Mouse (Mus musculus) CH12.LX (cell line): ENCODE measurements around the gene Cdk9. TPM values are rescaled to one million over a fixed set of nuclear protein-coding genes. Genes with fewer than 3 reads are reported as not detected.

ENCODE experiments used
- DNase-seq: peaks from one replicate; pipeline ENCODE4 v3.0.0-alpha.2; 2013; ENCODE audit errors: extremely low read depth
- H3K27ac ChIP-seq: 2 replicates; pipeline ENCODE4 v1.5.1; 2012; ENCODE audit warnings: low read depth, mild to moderate bottlenecking, control low read depth, moderate library complexity; ENCODE audit not compliant: insufficient read depth
- H3K27me3 ChIP-seq: replicated peaks from 2 replicates; pipeline ENCODE3; 2012; ENCODE audit warnings: inconsistent platforms
- H3K36me3 ChIP-seq, 2 experiments: replicated peaks in 1 of 2; 2 replicates each; pipeline versions ENCODE3 to v1.6.1; 2012; ENCODE audit warnings: inconsistent platforms in 1 of 2, low read length in 1 of 2, mild to moderate bottlenecking in 1 of 2, mixed read lengths in 1 of 2, moderate library complexity in 1 of 2; ENCODE audit not compliant: control insufficient read depth in 1 of 2, insufficient read depth in 1 of 2
- H3K4me1 ChIP-seq, 2 experiments: 2 replicates each; pipeline ENCODE4 v1.6.1; 2012; ENCODE audit warnings: inconsistent platforms in 1 of 2, moderate library complexity in 1 of 2; ENCODE audit not compliant: insufficient read depth in 2 of 2, control insufficient read depth in 1 of 2
- H3K4me2 ChIP-seq: 2 replicates; pipeline ENCODE4 v1.6.1; 2012; ENCODE audit warnings: low read depth, mild to moderate bottlenecking, control low read depth; ENCODE audit not compliant: poor library complexity, insufficient read depth, severe bottlenecking
- H3K4me3 ChIP-seq, 3 experiments: fragments of 150-350 bp in 1 of 3; sonication (generic) in 1 of 3; replicated peaks in 1 of 3; 2 replicates each; pipeline versions ENCODE3 to v1.5.1; 2011 to 2012; ENCODE audit warnings: low read depth in 2 of 3, low read length in 2 of 3, mild to moderate bottlenecking in 2 of 3, moderate library complexity in 2 of 3, control low read depth in 1 of 3, improper control_type of control experiment in 1 of 3, inconsistent platforms in 1 of 3, mixed read lengths in 1 of 3; ENCODE audit not compliant: poor library complexity in 1 of 3
- H3K79me2 ChIP-seq: replicated peaks from 2 replicates; pipeline ENCODE4 v1.6.1; 2012; ENCODE audit warnings: mild to moderate bottlenecking, moderate library complexity; ENCODE audit not compliant: control insufficient read depth, poor library complexity, insufficient read depth, severe bottlenecking; ENCODE audit errors: extremely low read depth
- H3K9ac ChIP-seq: 2 replicates; pipeline ENCODE4 v1.6.1; 2012; ENCODE audit warnings: low read depth, mild to moderate bottlenecking, control low read depth, moderate library complexity; ENCODE audit not compliant: insufficient read depth
- H3K9me3 ChIP-seq: replicated peaks from 2 replicates; pipeline ENCODE3; 2012; ENCODE audit warnings: low read length, inconsistent platforms, mixed read lengths
- BHLHE40 ChIP-seq: IDR thresholded peaks from 2 replicates; pipeline ENCODE4 v1.6.1; 2011; ENCODE audit warnings: mild to moderate bottlenecking, low read depth, low read length, improper control_type of control experiment
- CHD2 ChIP-seq: IDR thresholded peaks from 2 replicates; pipeline ENCODE4 v1.6.1; 2011; ENCODE audit warnings: low read length, improper control_type of control experiment
- CTCF ChIP-seq, 2 experiments: IDR thresholded peaks in 1 of 2; conservative IDR thresholded peaks in 1 of 2; 2 replicates each; pipeline ENCODE4 v1.5.1; 2011 to 2012; ENCODE audit warnings: low read depth in 2 of 2, low read length in 2 of 2, improper control_type of control experiment in 1 of 2, inconsistent platforms in 1 of 2, mild to moderate bottlenecking in 1 of 2, moderate library complexity in 1 of 2
- E2F4 ChIP-seq: IDR thresholded peaks from 2 replicates; pipeline ENCODE4 v1.6.1; 2011; ENCODE audit warnings: low read depth, low read length, improper control_type of control experiment; ENCODE audit not compliant: insufficient replicate concordance
- ELF1 ChIP-seq: IDR thresholded peaks from 2 replicates; pipeline ENCODE4 v1.6.1; 2014; ENCODE audit warnings: low read depth, mild to moderate bottlenecking, inconsistent platforms, low read length, improper control_type of control experiment
- EP300 ChIP-seq: IDR thresholded peaks from 2 replicates; pipeline ENCODE4 v1.6.1; 2011; ENCODE audit warnings: low read length, improper control_type of control experiment
- ETS1 ChIP-seq: conservative IDR thresholded peaks from 2 replicates; pipeline ENCODE4 v1.6.1; 2012; ENCODE audit warnings: low read depth, mild to moderate bottlenecking, inconsistent platforms, low read length, improper control_type of control experiment, moderate library complexity
- GABPA ChIP-seq: IDR thresholded peaks from 2 replicates; pipeline ENCODE4 v1.6.1; 2012; ENCODE audit warnings: low read depth, low read length, improper control_type of control experiment, inconsistent platforms; ENCODE audit not compliant: insufficient replicate concordance
- HCFC1 ChIP-seq: IDR thresholded peaks from 2 replicates; pipeline ENCODE4 v1.6.1; 2012; ENCODE audit warnings: low read depth, mild to moderate bottlenecking, inconsistent platforms, low read length, improper control_type of control experiment
- IRF4 ChIP-seq: IDR thresholded peaks from 2 replicates; pipeline ENCODE4 v1.6.1; 2014; ENCODE audit warnings: low read depth, mild to moderate bottlenecking, inconsistent platforms, low read length, improper control_type of control experiment
- JUN ChIP-seq: IDR thresholded peaks from 2 replicates; pipeline ENCODE4 v1.6.1; 2011; ENCODE audit warnings: low read depth, mild to moderate bottlenecking, low read length, improper control_type of control experiment, moderate library complexity; ENCODE audit not compliant: insufficient read depth
- JUND ChIP-seq: conservative IDR thresholded peaks from 2 replicates; pipeline ENCODE4 v1.6.1; 2011; ENCODE audit warnings: low read depth, low read length, improper control_type of control experiment
- KAT2A ChIP-seq: IDR thresholded peaks from 2 replicates; pipeline ENCODE4 v1.6.1; 2012; ENCODE audit warnings: low read length, improper control_type of control experiment, inconsistent platforms; ENCODE audit not compliant: insufficient replicate concordance
- MAFK ChIP-seq: IDR thresholded peaks from 2 replicates; pipeline ENCODE4 v1.6.1; 2011; ENCODE audit warnings: low read length, improper control_type of control experiment; ENCODE audit not compliant: insufficient replicate concordance
- MAZ ChIP-seq: IDR thresholded peaks from 2 replicates; pipeline ENCODE4 v1.6.1; 2012; ENCODE audit warnings: low read depth, mild to moderate bottlenecking, inconsistent platforms, low read length, improper control_type of control experiment, moderate library complexity
- MXI1 ChIP-seq: IDR thresholded peaks from 2 replicates; pipeline ENCODE4 v1.6.1; 2011; ENCODE audit warnings: mild to moderate bottlenecking, low read depth, low read length, improper control_type of control experiment
- MYC ChIP-seq: IDR thresholded peaks from 2 replicates; pipeline ENCODE4 v1.6.1; 2011; ENCODE audit warnings: low read depth, mild to moderate bottlenecking, improper control_type of control experiment, low read length
- NELFE ChIP-seq: IDR thresholded peaks from 2 replicates; pipeline ENCODE4 v1.6.1; 2011; ENCODE audit warnings: low read depth, low read length, improper control_type of control experiment
- NRF1 ChIP-seq: IDR thresholded peaks from 2 replicates; pipeline ENCODE4 v1.6.1; 2014; ENCODE audit warnings: low read depth, mild to moderate bottlenecking, inconsistent platforms, low read length, improper control_type of control experiment, moderate library complexity
- POLR2AphosphoS2 ChIP-seq: IDR thresholded peaks from 2 replicates; pipeline ENCODE4 v1.6.1; 2011; ENCODE audit warnings: low read depth, low read length, improper control_type of control experiment
- RCOR1 ChIP-seq: conservative IDR thresholded peaks from 2 replicates; pipeline ENCODE4 v1.6.1; 2012; ENCODE audit warnings: low read depth, mild to moderate bottlenecking, inconsistent platforms, low read length, improper control_type of control experiment
- SIN3A ChIP-seq: IDR thresholded peaks from 2 replicates; pipeline ENCODE4 v1.6.1; 2012; ENCODE audit warnings: low read length, improper control_type of control experiment, inconsistent platforms
- SMC3 ChIP-seq: IDR thresholded peaks from 2 replicates; pipeline ENCODE4 v1.6.1; 2011; ENCODE audit warnings: low read depth, low read length, improper control_type of control experiment
- TCF12 ChIP-seq: IDR thresholded peaks from 2 replicates; pipeline ENCODE4 v1.6.1; 2014; ENCODE audit warnings: low read depth, mild to moderate bottlenecking, inconsistent platforms, low read length, improper control_type of control experiment
- UBTF ChIP-seq: IDR thresholded peaks from 2 replicates; pipeline ENCODE4 v1.6.1; 2012; ENCODE audit warnings: low read depth, mild to moderate bottlenecking, inconsistent platforms, low read length, improper control_type of control experiment, moderate library complexity
- USF2 ChIP-seq: conservative IDR thresholded peaks from 2 replicates; pipeline ENCODE4 v1.6.1; 2011; ENCODE audit warnings: low read depth, low read length, improper control_type of control experiment
- ZKSCAN1 ChIP-seq: IDR thresholded peaks from 2 replicates; pipeline ENCODE4 v1.6.1; 2012; ENCODE audit warnings: low read depth, inconsistent platforms, low read length, improper control_type of control experiment, borderline replicate concordance
- ZMIZ1 ChIP-seq: IDR thresholded peaks from 2 replicates; pipeline ENCODE4 v1.6.1; 2012; ENCODE audit warnings: low read depth, mild to moderate bottlenecking, inconsistent platforms, low read length, improper control_type of control experiment
- dilution Hi-C: fragments of 300-500 bp; cut with MboI; formaldehyde crosslinking; loops from 2 replicates; pipeline ENCODE4 v1.14.3; 2020; ENCODE audit warnings: low sequenced_read_pairs; ENCODE audit not compliant: extremely low pct_unique_long_range_greater_than_20kb, extremely low pct_ligation_motif_present
- in situ Hi-C: fragments of 300-500 bp; cut with MboI; formaldehyde crosslinking; loops from 3 replicates; pipeline ENCODE4 v1.14.3; 2019; ENCODE audit warnings: low sequenced_read_pairs, low pct_ligation_motif_present, low pct_unique_long_range_greater_than_20kb, mixed read lengths
- polyA plus RNA-seq: library from polyadenylated mRNA; unstranded; fragments of >175 nt; gene quantifications from 2 replicates; pipeline ENCODE4 v1.2.1, GENCODE M21; 2012; ENCODE audit warnings: low read depth; ENCODE audit not compliant: insufficient read length
- total RNA-seq, 2 experiments: library from RNA; depleted of rRNA; stranded (reverse); fragments of 300-350 nt in 1 of 2; fragments of >200 nt in 1 of 2; gene quantifications; 2 replicates each; pipeline ENCODE4 v1.2.3; 2012 to 2014

Gene Cdk9
- total and polyA plus RNA-seq, 3 experiments = 41.7 to 136 (median 73.7) TPM

DNA sequence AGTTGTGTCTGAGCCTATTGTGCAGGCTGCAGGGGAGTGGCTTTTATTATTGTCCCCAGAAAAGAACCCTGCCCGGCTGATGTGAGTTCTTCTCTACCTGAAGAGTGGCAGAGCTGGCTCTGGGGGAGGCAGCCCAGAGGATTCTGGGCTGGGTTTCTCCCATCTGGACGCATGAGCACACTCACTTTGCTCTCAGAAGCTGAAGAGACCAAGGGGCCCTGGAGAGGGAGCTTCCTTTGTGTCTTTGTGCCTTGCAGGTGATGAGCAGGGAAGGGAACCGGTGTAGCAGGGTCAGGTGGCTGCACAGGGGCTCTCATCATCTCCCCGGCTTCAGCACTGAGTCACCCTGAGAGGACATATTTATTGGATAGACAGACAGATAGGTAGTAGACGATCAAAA lies 50.6 kb downstream of the Cdk9 start:
- Histone ChIP-seq H3K4me1 (peaks cover 20 to 43% of the 10 kb centered on the region in 2 experiments), H3K36me3 (no peaks in the 10 kb centered on the region), H3K27ac (no peak overlapping the region), H3K27me3 (no peaks in the 10 kb centered on the region), H3K4me2 (no peak overlapping the region), H3K9me3 (no peaks in the 10 kb centered on the region), H3K9ac (no peak overlapping the region), H3K79me2 (no peaks in the 10 kb centered on the region), H3K4me3 (no peak overlapping the region)
- in situ Hi-C loops (no loop called here), dilution Hi-C loops (no loop called here)
- no peak for DNase-seq
- TF ChIP-seq E2F4 = no peak
- TF ChIP-seq TCF12 = no peak
- TF ChIP-seq RCOR1 = no peak
- no peak for TF ChIP-seq MAZ
- TF ChIP-seq USF2 = no peak
- no peak for TF ChIP-seq BHLHE40
- TF ChIP-seq MXI1 = no peak
- no peak for TF ChIP-seq NRF1
- no peak for TF ChIP-seq MAFK
- no peak for TF ChIP-seq JUND
- no peak for TF ChIP-seq ELF1
- no peak for TF ChIP-seq KAT2A
- TF ChIP-seq POLR2AphosphoS2 = no peak
- TF ChIP-seq IRF4 = no peak
- TF ChIP-seq GABPA = no peak
- no peak for TF ChIP-seq SIN3A
- TF ChIP-seq ETS1 = no peak
- TF ChIP-seq ZKSCAN1 = no peak
- no peak for TF ChIP-seq SMC3
- TF ChIP-seq, all 38 proteins: peak for 0

DNA sequence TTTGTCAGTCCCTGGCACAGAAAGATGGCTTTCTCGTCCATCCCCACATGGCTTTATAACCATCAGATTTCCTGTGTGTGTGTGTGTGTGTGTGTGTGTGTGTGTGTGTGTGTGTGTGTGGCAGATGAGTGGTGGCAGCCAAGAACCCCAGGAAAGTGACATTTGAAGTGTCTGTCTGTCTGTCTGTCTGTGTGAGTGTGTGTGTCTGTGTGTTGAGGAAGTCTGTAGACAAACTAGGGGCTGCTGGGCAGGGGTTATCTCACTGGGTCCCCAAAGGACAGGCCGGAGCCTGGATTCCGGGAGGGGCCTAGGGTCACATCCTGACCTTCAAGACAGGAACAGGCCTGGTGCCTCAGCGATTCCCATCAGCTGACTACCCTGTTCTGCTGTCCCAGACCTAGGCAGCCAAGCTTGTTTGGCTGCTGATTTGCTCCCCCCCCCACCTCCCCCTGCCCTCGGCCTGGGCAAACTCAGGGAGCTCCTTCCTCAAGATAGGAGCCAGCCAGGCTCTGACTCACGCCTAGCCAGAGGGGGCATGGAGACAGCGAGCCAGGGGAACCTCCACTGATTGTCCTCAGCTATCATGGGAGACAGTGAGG lies 51.3 kb downstream of the Cdk9 start:
- TF ChIP-seq JUN (no peak), MAZ (no peak), HCFC1 (no peak), EP300 (no peak), NELFE (no peak), CTCF (conservative IDR thresholded peaks at IDR 0.05 in 1 of 2, IDR thresholded peaks at IDR 0.05 in 1 of 2; ENCODE audit: low read depth in 2 of 2, low read length in 2 of 2) (no peak), BHLHE40 (no peak), MYC (no peak), UBTF (no peak), ZMIZ1 (no peak), CHD2 (no peak), JUND (no peak)
- Histone ChIP-seq H3K27me3 (no peaks in the 10 kb centered on the region), H3K4me2 (no peak overlapping the region), H3K9ac (no peak overlapping the region), H3K4me1 (peaks cover 20 to 45% of the 10 kb centered on the region in 2 experiments), H3K36me3 (no peaks in the 10 kb centered on the region), H3K9me3 (no peaks in the 10 kb centered on the region), H3K79me2 (no peaks in the 10 kb centered on the region), H3K4me3 (no peak overlapping the region), H3K27ac (no peak overlapping the region)
- no peak for DNase-seq
- dilution Hi-C loops (no loop called here), in situ Hi-C loops (no loop called here)
